Mouse (Mus musculus) spleen, adult 2 months (tissue): ENCODE measurements around the gene Srgap2.

Source experiments
- CTCF ChIP-seq: fragments of 200-500 bp; IDR thresholded peaks from 2 replicates; pipeline ENCODE4 v1.5.1; 2011; ENCODE audit warnings: mild to moderate bottlenecking, inconsistent platforms; ENCODE audit not compliant: insufficient read depth, insufficient read length, insufficient replicate concordance; ENCODE audit errors: extremely low read depth
- POLR2A ChIP-seq: fragments of 200-500 bp; IDR thresholded peaks from 2 replicates; pipeline ENCODE4 v1.6.1; 2011; ENCODE audit warnings: low read depth, low read length, inconsistent platforms

DNA sequence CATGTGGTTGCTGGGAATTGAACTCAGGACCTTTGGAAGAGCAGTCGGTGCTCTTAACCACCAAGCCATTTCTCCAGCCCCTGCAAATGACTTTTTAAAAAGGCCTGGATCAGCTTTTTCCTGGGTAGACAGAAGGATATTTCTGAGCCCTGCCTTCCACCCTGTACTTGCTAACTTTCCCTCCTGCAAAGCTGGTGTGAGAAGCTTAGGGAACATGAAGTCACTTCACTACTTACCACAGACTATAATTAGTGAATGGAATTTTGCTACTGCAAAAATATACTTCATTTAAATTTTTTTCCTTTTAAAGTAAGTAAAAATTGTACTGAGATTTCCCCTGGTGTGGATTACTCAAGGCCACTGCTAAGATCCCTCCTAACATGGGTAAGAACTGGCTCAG is 196.0 kb downstream of the Srgap2 start:
- TF ChIP-seq CTCF, result no peak
- no peak for TF ChIP-seq POLR2A
